Mouse (Mus musculus): ENCODE measurements at regions not wholly inside any gene's neighbourhood (a gene's known extent, or its start where the extent isn't known, plus 50 kb on each side); places are given as distances from the start of the nearest gene placed in this dataset.

GRCm38 (mm10) chr3:125155319-125155718, 248.6 kb upstream of the Ndst4 start:
- DNase-seq (ENCODE audit: extremely low spot score), result no peak

GRCm38 (mm10) chr3:125159763-125160162, 244.1 kb upstream of the Ndst4 start:
- no peak for DNase-seq (ENCODE audit: extremely low spot score)

- DNase-seq (ENCODE audit: extremely low spot score), result no peak
These were observed 213.3 kb upstream of the Ndst4 start for GRCm38 (mm10) chr3:125190571-125190970.

- DNase-seq (ENCODE audit: extremely low spot score), result no peak
These were observed 183.0 kb upstream of the Ndst4 start for GRCm38 (mm10) chr3:125220913-125221312.

- no peak for DNase-seq (ENCODE audit: extremely low spot score)
These were observed 152.8 kb upstream of the Ndst4 start for GRCm38 (mm10) chr3:125251124-125251523.

- DNase-seq (ENCODE audit: extremely low spot score), result no peak
These were observed 143.0 kb upstream of the Ndst4 start for GRCm38 (mm10) chr3:125260909-125261308.

GRCm38 (mm10) chr3:125270695-125271094, 133.2 kb upstream of the Ndst4 start:
- no peak for DNase-seq (ENCODE audit: extremely low spot score)

GRCm38 (mm10) chr3:125271215-125271614, 132.7 kb upstream of the Ndst4 start:
- DNase-seq (ENCODE audit: extremely low spot score), result peak; percentile 5

GRCm38 (mm10) chr3:125278605-125279004, 125.3 kb upstream of the Ndst4 start:
- DNase-seq (ENCODE audit: extremely low spot score), result no peak

- DNase-seq (ENCODE audit: extremely low spot score), result no peak
These were observed 124.9 kb upstream of the Ndst4 start for GRCm38 (mm10) chr3:125279007-125279406.

GRCm38 (mm10) chr3:125279610-125280009, 124.3 kb upstream of the Ndst4 start:
- no peak for DNase-seq (ENCODE audit: extremely low spot score)

GRCm38 (mm10) chr3:125288598-125288997, 115.3 kb upstream of the Ndst4 start:
- DNase-seq (ENCODE audit: extremely low spot score), result no peak

GRCm38 (mm10) chr3:125289355-125289933, 114.4 kb upstream of the Ndst4 start:
- DNase-seq (ENCODE audit: extremely low spot score), result no peak

- no peak for DNase-seq (ENCODE audit: extremely low spot score)
These were observed 97.2 kb upstream of the Ndst4 start for GRCm38 (mm10) chr3:125306675-125307074.

- no peak for DNase-seq (ENCODE audit: extremely low spot score)
These were observed 76.8 kb upstream of the Ndst4 start for GRCm38 (mm10) chr3:125327079-125327478.

GRCm38 (mm10) chr3:125337423-125337822, 66.5 kb upstream of the Ndst4 start:
- DNase-seq (ENCODE audit: extremely low spot score), result no peak

GRCm38 (mm10) chr3:125338178-125338692, 65.6 kb upstream of the Ndst4 start:
- no peak for DNase-seq (ENCODE audit: extremely low spot score)

Measured in embryo, embryonic 9.5 days (tissue).